Mouse (Mus musculus) spleen, postnatal 4 days (tissue): ENCODE data around the gene Lamc2.
"Not testable (repeated sequence)": the region's sequence is repeated elsewhere in the genome, so short reads cannot be mapped to it uniquely, and the experiment has no call there.

Experiments
- DNase-seq, 2 experiments: peaks; one replicate each; pipeline ENCODE4 v3.0.0; 2022; ENCODE audit warnings: low spot score in 2 of 2

Gene Lamc2

DNA sequence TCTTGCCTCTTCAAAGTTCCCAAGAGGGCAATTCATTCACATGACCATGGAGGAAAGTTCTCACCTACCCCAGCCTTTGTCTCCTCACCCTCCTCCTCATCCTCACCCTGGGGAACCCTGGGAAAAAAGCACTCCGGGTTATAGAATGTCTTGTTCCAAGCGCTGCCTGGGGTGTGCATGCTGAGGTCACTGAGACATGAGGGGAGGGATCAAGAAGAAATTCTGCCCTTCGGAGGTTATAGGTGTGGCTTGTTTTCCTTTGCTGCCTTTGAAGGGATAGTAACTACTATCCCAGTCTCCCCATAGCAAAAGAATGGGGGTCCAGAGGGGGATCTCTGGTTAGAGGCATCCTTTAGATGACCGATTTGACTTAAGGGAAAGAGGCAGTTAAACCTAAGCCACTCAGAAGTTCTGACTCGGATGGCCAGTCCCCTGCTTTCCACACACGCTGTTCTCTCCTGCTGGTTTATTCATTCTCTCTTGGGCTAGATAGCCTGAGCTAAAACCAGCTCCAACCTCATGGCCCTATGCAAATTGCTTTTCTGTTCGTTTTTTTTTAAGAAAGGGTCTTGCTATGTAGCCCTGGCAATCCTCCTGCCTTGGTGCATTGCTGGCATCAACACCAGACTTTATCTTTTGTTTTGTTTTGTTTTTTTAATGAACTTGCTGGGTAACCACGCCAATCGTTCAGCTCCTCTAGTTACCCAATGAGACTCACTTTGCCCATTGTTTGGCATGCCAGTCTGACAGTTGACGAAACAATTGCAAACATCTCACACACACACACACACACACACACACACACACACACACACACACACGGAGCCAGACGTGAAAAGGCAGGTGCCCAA lies 91.8 kb downstream of the Lamc2 start:
- DNase-seq = no peak

DNA sequence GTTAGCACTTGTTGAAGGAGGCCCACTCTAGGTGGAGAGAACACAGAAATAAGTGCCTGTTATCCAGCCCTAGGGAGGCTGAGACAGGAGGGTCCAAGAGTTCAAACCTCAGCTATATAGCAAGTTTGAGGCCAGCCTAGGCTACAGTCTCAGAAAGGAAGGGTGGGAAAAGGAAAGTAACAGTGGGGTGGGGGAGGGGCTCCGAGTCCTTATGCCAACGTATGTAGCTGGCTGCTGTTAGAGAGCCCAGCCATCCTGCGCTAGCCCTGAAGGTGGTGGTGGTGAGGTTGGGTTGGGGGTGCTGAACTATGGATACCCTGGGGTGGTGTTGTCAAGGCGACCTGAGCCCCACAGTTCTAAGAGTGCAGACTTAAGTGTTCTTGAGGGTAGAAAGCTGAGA lies 92.7 kb downstream of the Lamc2 start:
- DNase-seq = no peak

GRCm38 (mm10) chr1:153093172-153093571 lies 93.1 kb downstream of the Lamc2 start:
- DNase-seq = no peak

GRCm38 (mm10) chr1:153092237-153092975 lies 93.8 kb downstream of the Lamc2 start:
- peak; percentile 46 to 70 for DNase-seq

- no peak for DNase-seq
Measured at GRCm38 (mm10) chr1:153091438-153092236, 94.6 kb downstream of the Lamc2 start.

GRCm38 (mm10) chr1:153090807-153091206 lies 95.4 kb downstream of the Lamc2 start:
- DNase-seq = no peak

- no peak for DNase-seq
Measured at GRCm38 (mm10) chr1:153090081-153090480, 96.2 kb downstream of the Lamc2 start.

DNA sequence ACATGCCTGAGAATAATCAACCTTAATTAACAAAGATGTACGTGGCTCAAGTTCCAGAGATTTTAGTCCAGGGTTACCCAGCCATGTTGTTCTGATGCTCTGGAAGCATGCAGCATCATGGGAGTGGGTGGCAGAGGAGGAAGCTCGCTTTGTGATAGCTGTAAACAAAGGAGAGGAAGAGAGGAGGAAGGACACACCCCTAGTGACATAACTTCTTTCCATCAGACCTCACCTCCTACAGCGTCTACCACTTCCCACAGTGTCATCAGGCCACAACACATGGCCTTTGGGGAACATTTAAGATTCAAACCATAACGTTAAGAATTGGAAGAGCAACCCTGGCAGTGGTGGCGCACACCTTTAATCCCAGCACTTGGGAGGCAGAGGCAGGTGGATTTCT lies 98.5 kb downstream of the Lamc2 start:
- DNase-seq = no peak

DNA sequence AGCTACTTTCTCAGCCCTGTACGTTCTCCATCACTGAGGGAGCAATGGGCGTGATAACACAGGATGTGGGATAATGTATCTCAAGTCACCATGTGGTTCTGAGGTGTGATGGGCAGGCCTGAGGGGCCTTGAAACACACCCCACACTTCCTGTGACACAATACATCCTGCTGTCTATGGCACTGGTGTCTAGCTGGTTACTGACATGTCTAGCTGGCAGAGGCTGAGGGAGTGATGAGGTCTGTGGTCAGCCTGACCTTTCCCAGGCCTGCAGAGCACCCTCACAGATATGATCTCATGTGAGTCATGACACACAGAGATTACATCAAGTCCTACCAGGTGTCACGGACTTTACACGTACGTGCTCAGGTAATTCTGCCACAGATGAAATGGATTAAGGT lies 101.0 kb downstream of the Lamc2 start:
- no peak for DNase-seq

DNA sequence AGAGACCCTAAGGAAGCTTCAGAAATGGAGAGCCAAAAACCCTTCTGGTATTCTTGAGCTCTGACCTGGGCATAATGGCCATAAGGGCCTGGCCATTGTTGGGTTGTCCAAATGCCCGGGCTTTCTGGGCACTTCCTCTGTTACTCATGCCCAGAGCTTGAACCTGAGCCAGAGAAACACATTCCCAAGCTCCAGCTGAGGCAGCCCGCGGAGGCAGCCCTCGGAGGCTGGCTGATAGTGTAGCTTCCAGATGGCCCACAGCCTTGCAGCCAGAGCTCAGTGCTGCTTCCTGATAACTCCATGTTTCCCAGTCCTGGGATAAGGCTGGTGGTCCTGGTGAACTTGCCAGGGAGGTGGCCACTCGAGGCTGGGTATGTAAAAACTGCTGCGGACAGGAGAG lies 102.1 kb downstream of the Lamc2 start:
- DNase-seq = no peak

DNA sequence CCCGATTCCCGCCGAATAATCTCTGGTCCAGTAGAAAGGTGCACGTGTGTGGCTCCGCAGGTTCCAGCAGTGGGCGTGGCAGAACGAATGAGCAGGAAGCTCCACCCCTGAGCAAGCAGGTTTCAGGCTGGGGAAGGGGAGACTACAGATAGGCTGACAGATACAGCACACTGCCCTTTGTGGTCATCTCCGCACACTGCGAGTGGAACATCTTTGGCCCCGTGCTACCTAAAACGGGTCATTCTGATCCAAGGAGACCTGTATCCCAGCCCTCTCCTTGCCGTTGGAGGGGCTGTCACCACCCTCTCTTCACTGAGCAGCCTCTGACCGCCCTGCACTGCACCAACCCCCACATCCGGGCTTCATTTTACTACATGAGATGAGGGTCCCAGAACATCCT lies 103.0 kb downstream of the Lamc2 start:
- DNase-seq = not testable (repeated sequence)

DNA sequence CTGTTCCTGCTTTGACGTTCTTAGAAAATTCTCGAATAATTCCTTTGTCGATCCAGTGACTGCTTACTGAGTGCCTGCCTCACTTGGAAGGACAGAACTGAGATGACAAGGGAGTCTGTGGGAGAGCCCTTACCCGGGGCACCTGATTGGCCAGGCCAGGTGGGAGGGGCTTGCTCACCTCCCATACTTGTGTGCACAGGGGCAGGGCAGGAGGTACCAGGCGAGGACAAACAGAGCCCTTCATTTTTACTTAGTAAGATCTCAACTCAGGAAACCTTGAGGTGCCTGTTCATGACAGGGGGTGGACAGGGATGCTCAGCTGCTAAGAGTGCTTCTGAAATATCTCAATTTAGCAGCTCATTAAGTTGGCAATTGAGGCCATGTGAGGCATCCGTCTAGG lies 110.3 kb downstream of the Lamc2 start:
- DNase-seq = no peak

- no peak for DNase-seq
Measured at GRCm38 (mm10) chr1:153075087-153075736, 111.0 kb downstream of the Lamc2 start.

DNA sequence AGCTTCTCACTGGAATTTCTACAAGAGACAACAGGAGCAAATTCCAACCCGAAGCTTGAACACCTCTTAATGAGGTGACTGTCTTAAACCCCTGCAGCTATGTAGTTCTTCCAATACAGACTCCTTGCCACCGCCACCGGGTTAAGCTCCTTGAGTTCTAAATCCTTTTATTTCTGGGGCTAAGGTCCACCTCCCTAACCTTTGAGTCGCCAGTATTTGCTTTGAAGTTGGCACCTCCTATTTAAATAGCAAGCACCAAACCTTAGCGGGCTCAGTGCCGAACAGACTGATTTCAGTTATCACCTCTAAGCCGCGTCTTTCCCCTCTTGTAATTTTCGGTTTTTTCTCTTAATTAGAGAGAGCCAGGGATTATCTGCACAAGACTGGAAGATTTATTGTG lies 112.8 kb downstream of the Lamc2 start:
- no peak for DNase-seq
